Mouse (Mus musculus) hindbrain, embryonic 15.5 days (tissue): ENCODE results near the gene Zfp28. TPM values are rescaled to one million over a fixed set of nuclear protein-coding genes. Genes with fewer than 3 reads are reported as not detected.
"Not testable (repeated sequence)": the region's sequence is repeated elsewhere in the genome, so short reads cannot be mapped to it uniquely, and the experiment has no call there.

Experiments
- ATAC-seq: fragments of 200-750 bp; cut with Nextera tagmentation; 2 replicates; pipeline ENCODE4 v1.8.0; 2017; ENCODE audit warnings: low read depth, moderate number of reproducible peaks, moderate TSS enrichment; ENCODE audit not compliant: low FRiP score
- H3K27ac ChIP-seq: fragments of 300-500 bp; sonication (generic); replicated peaks from 2 replicates; pipeline ENCODE4 v1.5.1; 2015; ENCODE audit warnings: mild to moderate bottlenecking, inconsistent platforms
- H3K27me3 ChIP-seq: fragments of 300-500 bp; sonication (generic); 2 replicates; pipeline ENCODE4 v1.6.1; 2015; ENCODE audit warnings: control low read depth, inconsistent platforms
- H3K36me3 ChIP-seq: fragments of 300-500 bp; sonication (generic); 2 replicates; pipeline ENCODE4 v1.6.1; 2015; ENCODE audit warnings: control low read depth, inconsistent platforms
- H3K4me1 ChIP-seq: fragments of 300-500 bp; sonication (generic); replicated peaks from 2 replicates; pipeline ENCODE4 v1.6.1; 2015; ENCODE audit warnings: control low read depth, inconsistent platforms
- H3K4me2 ChIP-seq: fragments of 300-500 bp; sonication (generic); 2 replicates; pipeline ENCODE4 v1.6.1; 2015; ENCODE audit warnings: moderate library complexity, mild to moderate bottlenecking, inconsistent platforms
- H3K4me3 ChIP-seq: fragments of 300-500 bp; sonication (generic); 2 replicates; pipeline ENCODE4 v1.5.1; 2015; ENCODE audit warnings: mild to moderate bottlenecking, inconsistent platforms
- H3K9ac ChIP-seq: fragments of 300-500 bp; sonication (generic); 2 replicates; pipeline ENCODE4 v1.6.1; 2015; ENCODE audit warnings: inconsistent platforms
- H3K9me3 ChIP-seq: fragments of 300-500 bp; sonication (generic); 2 replicates; pipeline ENCODE4 v1.6.1; 2016; ENCODE audit warnings: control low read depth, inconsistent platforms
- WGBS: fragments of 180-500 bp; shearing (Covaris S2); methylation state at CpG from one replicate; pipeline ENCODE4 v1.1.7; 2015; 5-methylcytosine and 5-hydroxymethylcytosine counted together
- polyA plus RNA-seq: library from polyadenylated mRNA; unstranded; fragments of >200 nt; fragmentation: Nextera tagmentation; extraction: Ambion mirVana; gene quantifications from 2 replicates; pipeline ENCODE4 v1.2.1, GENCODE M21; 2015

Gene Zfp28
- polyA plus RNA-seq, 1 experiment from 2014 or later = 13.8 TPM

- Histone ChIP-seq H3K27ac (no peak overlapping the region), H3K4me2 (no peak overlapping the region), H3K9ac (no peak overlapping the region), H3K9me3 (no peaks in the 10 kb centered on the region), H3K4me1 (peaks cover 16% of the 10 kb centered on the region), H3K4me3 (no peak overlapping the region), H3K36me3 (no peaks in the 10 kb centered on the region), H3K27me3 (no peaks in the 10 kb centered on the region)
- no peak for ATAC-seq
- 91% methylated on average over 5 of the region's 5 CpGs for WGBS
Measured at GRCm38 (mm10) chr7:6367185-6367584, 15.9 kb upstream of the Zfp28 start.

GRCm38 (mm10) chr7:6368146-6368545, 14.9 kb upstream of the Zfp28 start:
- WGBS = 87% methylated on average over 5 of the region's 5 CpGs
- H3K27ac ChIP-seq = not testable (repeated sequence)

GRCm38 (mm10) chr7:6369460-6369859, 13.6 kb upstream of the Zfp28 start:
- Histone ChIP-seq H3K9me3 (no peaks in the 10 kb centered on the region), H3K27me3 (no peaks in the 10 kb centered on the region), H3K4me3 (no peak overlapping the region), H3K4me2 (no peak overlapping the region), H3K4me1 (peaks cover 6% of the 10 kb centered on the region), H3K27ac (no peak overlapping the region), H3K36me3 (peaks cover 9% of the 10 kb centered on the region; the same call in 1 of the 2 replicates), H3K9ac (no peak overlapping the region)
- ATAC-seq = no peak
- 81% methylated on average over 3 of the region's 3 CpGs for WGBS

More at GRCm38 (mm10) chr7:6368146-6368545, 14.9 kb upstream of the Zfp28 start:
- H3K9ac ChIP-seq, H3K27me3 ChIP-seq, H3K36me3 ChIP-seq, H3K9me3 ChIP-seq, H3K4me3 ChIP-seq, H3K4me2 ChIP-seq, ATAC-seq: not testable (repeated sequence)
- peaks cover 16% of the 10 kb centered on the region for H3K4me1 ChIP-seq

DNA sequence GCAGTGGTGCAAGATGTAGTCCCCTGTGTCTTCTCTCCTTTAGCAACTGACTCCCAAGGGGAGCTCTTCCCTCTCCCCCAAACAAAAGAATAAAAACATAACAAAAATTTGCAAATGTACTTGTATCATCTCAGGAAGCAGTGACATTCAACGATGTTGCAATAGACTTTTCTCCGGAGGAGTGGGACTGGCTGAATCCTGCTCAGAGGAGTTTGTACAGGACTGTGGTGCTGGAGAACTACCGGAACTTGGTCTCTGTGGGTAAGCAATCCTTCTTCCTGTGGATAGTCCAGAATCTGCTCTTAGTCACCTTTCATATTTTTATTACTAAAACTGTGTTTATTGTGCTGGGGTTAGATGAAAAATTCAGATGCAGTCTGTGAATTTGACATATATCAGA, 10.1 kb upstream of the Zfp28 start:
- no peak for ATAC-seq
- Histone ChIP-seq H3K4me1 (no peaks in the 10 kb centered on the region), H3K9ac (no peak overlapping the region), H3K27ac (no peak overlapping the region), H3K4me3 (no peak overlapping the region), H3K36me3 (peaks cover 18% of the 10 kb centered on the region; the same call in 1 of the 2 replicates), H3K9me3 (no peaks in the 10 kb centered on the region), H3K4me2 (no peak overlapping the region), H3K27me3 (no peaks in the 10 kb centered on the region)
- 89% methylated on average over 3 of the region's 3 CpGs for WGBS

- ATAC-seq = no peak
- Histone ChIP-seq H3K27me3 (no peaks in the 10 kb centered on the region), H3K4me3 (no peak overlapping the region), H3K4me2 (no peak overlapping the region), H3K36me3 (peaks cover 18% of the 10 kb centered on the region), H3K9ac (no peak overlapping the region), H3K4me1 (peaks cover 8% of the 10 kb centered on the region), H3K9me3 (no peaks in the 10 kb centered on the region), H3K27ac (no peak overlapping the region)
- 89% methylated on average over 8 of the region's 8 CpGs for WGBS
Measured at GRCm38 (mm10) chr7:6378441-6378840, 4.7 kb upstream of the Zfp28 start.

- Histone ChIP-seq H3K9me3 (no peaks in the 10 kb centered on the region), H3K4me1 (peaks cover 19% of the 10 kb centered on the region), H3K4me3 (no peak overlapping the region), H3K4me2 (no peak overlapping the region), H3K27me3 (no peaks in the 10 kb centered on the region), H3K27ac (no peak overlapping the region), H3K9ac (no peak overlapping the region), H3K36me3 (peaks cover 9% of the 10 kb centered on the region)
- 87% methylated on average over 2 of the region's 2 CpGs for WGBS
- ATAC-seq = no peak
Measured at GRCm38 (mm10) chr7:6381431-6381830, 1.7 kb upstream of the Zfp28 start.

- H3K4me2 ChIP-seq = peak overlapping the region; percentile 85
- H3K9me3 ChIP-seq = no peaks in the 10 kb centered on the region
- peaks cover 19% of the 10 kb centered on the region for H3K4me1 ChIP-seq
- no peak overlapping the region for H3K27ac ChIP-seq
- H3K4me3 ChIP-seq = peak overlapping the region; percentile 69
- peaks cover 12% of the 10 kb centered on the region for H3K36me3 ChIP-seq
- no peak overlapping the region for H3K9ac ChIP-seq
- 70% methylated on average over 8 of the region's 8 CpGs for WGBS
- no peak for ATAC-seq
- H3K27me3 ChIP-seq = no peaks in the 10 kb centered on the region
Measured at GRCm38 (mm10) chr7:6384011-6384410, 916 bp downstream of the Zfp28 start.

- H3K9ac ChIP-seq = no peak overlapping the region
- no peaks in the 10 kb centered on the region for H3K27me3 ChIP-seq
- no peak for ATAC-seq
- no peak overlapping the region for H3K27ac ChIP-seq
- no peaks in the 10 kb centered on the region for H3K9me3 ChIP-seq
- H3K4me3 ChIP-seq = no peak overlapping the region
- peaks cover 33% of the 10 kb centered on the region for H3K36me3 ChIP-seq
- no peak overlapping the region for H3K4me2 ChIP-seq
- peaks cover 19% of the 10 kb centered on the region for H3K4me1 ChIP-seq
- WGBS = 89% methylated on average over 8 of the region's 8 CpGs
Measured at GRCm38 (mm10) chr7:6386995-6387394, 3.9 kb downstream of the Zfp28 start.

DNA sequence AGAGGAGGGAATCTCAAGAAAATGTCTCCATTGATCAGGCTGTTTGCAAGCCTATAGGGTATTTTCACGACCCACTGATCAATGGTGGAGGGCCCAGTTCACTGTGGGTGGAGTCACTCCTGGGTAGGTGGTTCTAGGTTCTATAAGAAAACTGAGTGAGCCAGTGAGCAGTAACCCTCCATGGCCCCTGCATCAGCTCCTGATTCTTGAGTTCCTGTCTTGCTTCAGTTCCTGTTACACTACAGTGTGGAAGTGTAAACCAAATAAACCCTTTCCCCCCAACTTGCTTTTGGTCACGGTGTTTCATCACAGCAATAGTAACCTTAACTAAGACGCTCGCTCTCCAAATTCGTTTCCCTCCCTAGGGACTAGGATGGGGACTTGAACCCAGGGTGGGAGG, 5.9 kb downstream of the Zfp28 start:
- H3K4me2 ChIP-seq = no peak overlapping the region
- peaks cover 48% of the 10 kb centered on the region for H3K36me3 ChIP-seq
- no peak for ATAC-seq
- H3K27ac ChIP-seq = no peak overlapping the region
- H3K27me3 ChIP-seq = no peaks in the 10 kb centered on the region
- no peak overlapping the region for H3K4me3 ChIP-seq
- no peak overlapping the region for H3K9ac ChIP-seq
- H3K4me1 ChIP-seq = peaks cover 7% of the 10 kb centered on the region
- WGBS = 87% methylated on average over 5 of the region's 5 CpGs
- H3K9me3 ChIP-seq = no peaks in the 10 kb centered on the region

DNA sequence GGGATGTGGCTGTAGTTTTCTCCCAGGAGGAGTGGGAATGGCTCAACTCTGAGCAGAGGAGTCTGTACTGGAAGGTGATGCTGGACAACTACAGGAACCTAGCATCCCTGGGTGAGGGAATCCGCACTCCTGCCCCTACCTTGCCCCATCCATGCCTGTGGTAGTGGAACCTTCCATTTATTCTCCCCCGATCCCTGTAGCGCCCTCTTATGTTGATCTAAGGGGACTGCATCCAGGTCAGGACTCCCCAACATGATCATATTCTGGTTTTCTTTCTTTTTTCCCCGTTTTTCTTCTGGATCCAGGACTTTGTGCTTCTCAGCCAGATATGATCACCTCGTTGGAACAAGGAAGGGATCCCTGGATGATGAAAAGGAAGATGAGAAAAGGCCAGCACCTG, 6.4 kb downstream of the Zfp28 start:
- Histone ChIP-seq H3K4me2 (no peak overlapping the region), H3K27ac (no peak overlapping the region), H3K4me1 (peaks cover 3% of the 10 kb centered on the region; the same call in 1 of the 2 replicates), H3K4me3 (no peak overlapping the region), H3K9ac (no peak overlapping the region), H3K9me3 (no peaks in the 10 kb centered on the region), H3K27me3 (no peaks in the 10 kb centered on the region), H3K36me3 (peaks cover 53% of the 10 kb centered on the region)
- 76% methylated on average over 5 of the region's 5 CpGs for WGBS
- no peak for ATAC-seq

DNA sequence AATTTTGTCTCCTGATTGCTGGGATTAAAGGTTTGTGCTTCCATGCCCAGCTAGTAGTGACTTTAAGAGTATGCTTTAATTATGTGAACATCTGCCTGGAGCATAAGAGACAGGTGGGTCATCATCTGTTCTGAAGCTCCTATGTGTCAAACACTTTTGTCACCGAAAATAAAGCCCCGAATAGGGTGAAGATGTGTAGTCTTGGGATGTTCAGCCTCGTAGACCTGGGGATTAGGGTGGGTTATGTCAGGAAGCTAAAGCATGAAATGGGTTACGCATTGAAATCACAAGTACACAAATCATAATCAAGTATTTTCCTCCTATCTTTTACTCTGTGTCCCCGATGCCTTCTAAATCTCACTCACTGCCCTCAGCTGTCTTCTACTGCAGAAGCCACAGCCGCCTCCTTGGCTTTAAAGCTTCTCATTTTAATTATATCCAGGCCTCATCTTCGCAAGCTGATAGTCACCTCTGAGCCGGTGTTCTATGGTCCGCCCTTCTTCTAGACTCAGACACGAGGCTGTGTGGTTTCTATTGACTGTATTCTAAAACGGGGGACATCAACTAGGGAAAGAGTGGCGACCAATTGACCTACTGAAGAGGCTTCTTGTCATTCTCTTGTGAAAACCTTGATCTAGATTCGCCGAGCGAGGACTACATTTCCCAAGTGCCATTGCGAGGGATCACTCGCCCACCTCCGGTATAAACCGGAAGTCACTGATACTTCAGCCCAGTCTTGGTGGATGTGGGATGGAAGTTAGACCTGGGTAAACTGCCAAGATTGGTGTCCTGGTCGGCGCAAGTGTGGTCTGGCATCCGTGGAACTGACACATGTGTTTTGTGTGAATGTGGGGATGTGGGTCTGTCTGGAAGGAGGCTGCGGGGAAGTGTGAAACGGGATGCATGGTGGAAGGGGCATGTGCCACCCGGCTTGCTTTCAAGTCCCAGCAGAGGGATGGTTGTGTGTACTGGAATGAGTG, 15.2 kb downstream of the Zfp28 start, which contains the start of gene Smim17:
Gene Smim17 (plus strand): TSS at position 720 of the 980 bp plus-strand sequence.
- H3K27ac ChIP-seq = peak within 1 kb of the TSS; percentile 46; the same call in 1 of the 2 replicates
- 26% methylated on average over 25 of the region's 25 CpGs for WGBS
- peak; percentile 93 for ATAC-seq

DNA sequence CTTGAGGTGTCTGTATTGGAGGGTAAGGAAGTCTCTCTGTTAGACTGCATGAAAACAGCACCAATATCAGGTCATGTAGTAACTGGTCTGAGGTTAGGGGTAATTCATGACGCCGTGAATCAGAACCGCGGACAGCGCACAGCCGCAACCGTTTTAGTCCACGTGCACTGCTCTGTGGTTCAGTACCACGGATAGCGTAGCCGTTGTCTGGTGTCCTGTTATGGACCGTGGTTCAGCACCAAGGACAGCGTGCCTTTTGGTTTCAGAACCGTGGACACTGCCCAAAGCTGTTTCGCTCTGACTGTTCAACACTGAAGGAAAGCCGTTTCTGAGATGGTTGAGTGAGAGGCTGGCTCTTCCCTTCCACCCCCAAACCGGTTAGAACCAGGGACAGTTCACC, 26.9 kb downstream of the Zfp28 start, which contains the start of gene Gm20715:
Gene Gm20715 (plus strand): TSS at position 235 of the 400 bp plus-strand sequence.
- Histone ChIP-seq H3K36me3 (no peaks in the 10 kb centered on the region), H3K4me1 (no peaks in the 10 kb centered on the region), H3K27me3 (no peaks in the 10 kb centered on the region), H3K4me3 (no peak within 1 kb of the TSS), H3K27ac (no peak within 1 kb of the TSS), H3K9ac (no peak within 1 kb of the TSS), H3K9me3 (no peaks in the 10 kb centered on the region), H3K4me2 (no peak within 1 kb of the TSS)
- WGBS = 3% methylated on average over 17 of the region's 17 CpGs
- ATAC-seq = peak; percentile 31; the same call in 1 of the 2 replicates

More for the DNA sequence above, 15.2 kb downstream of the Zfp28 start, which contains the start of gene Smim17:
- Histone ChIP-seq H3K9ac (peak within 1 kb of the TSS; percentile 60), H3K36me3 (peaks cover 22% of the 10 kb centered on the region), H3K27me3 (no peaks in the 10 kb centered on the region), H3K4me2 (peak within 1 kb of the TSS; percentile 79), H3K4me3 (peak within 1 kb of the TSS; percentile 49), H3K9me3 (no peaks in the 10 kb centered on the region), H3K4me1 (peaks cover 11% of the 10 kb centered on the region)
